ENCODE assay signal across 13 mouse cellular contexts in the genomic region with DNA sequence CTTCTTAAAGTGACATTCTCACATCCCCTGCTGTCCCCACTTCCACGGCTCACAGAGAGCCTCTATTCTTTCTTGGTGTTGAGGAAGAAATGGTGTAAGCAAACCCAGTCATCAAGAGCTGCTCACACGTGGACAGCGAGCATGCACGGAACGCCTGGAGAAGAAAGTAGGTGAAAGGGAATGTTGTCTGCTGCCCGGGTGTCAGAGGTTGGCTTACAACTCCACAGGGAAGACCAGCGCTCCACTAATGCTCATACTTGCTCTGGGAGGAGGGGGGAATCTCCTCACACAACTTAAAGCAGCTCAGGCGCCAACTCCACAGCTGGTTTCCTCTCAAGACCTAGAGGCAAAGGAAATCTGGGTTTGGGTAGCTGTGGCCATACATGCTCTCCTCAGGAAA.
DNase-seq lines count a peak whose midpoint lies in the region; ATAC-seq and TF ChIP-seq lines count a peak whose summit lies in the region.
"Had no signal": no experiment of that assay in that cellular context is flagged by ENCODE, and none has a peak within 500 bp of the region (broad histone marks: within the 10 kb centered on the region; RNA-seq: fewer than 3 reads in every experiment).

No protein-coding gene starts in this region.

- ATAC-seq in liver, embryonic 15.5 days (ENCODE audit: insufficient read depth): peak; percentile 49; the same call in 1 of the 2 replicates
- ATAC-seq in liver, embryonic 11.5 days (replicated peaks; ENCODE audit: low FRiP score): no peak
- peak; percentile 95 for ATAC-seq in liver, postnatal 0 days
- ATAC-seq: intestine, embryonic 16.5 days; Patski had no signal

- H3K9me3 ChIP-seq in liver, embryonic 15.5 days (replicated peaks): no peaks in the 10 kb centered on the region
- peaks cover 6% of the 10 kb centered on the region; the same call in 1 of the 2 replicates for H3K9me3 ChIP-seq in liver, embryonic 11.5 days (ENCODE audit: control insufficient read depth, low read length)
- H3K9me3 ChIP-seq in liver, postnatal 0 days (ENCODE audit: low read length): no peaks in the 10 kb centered on the region
- H3K9me3 ChIP-seq: embryonic facial prominence, embryonic 15.5 days; midbrain, embryonic 12.5 days had no signal

- H3K27me3 ChIP-seq in liver, embryonic 15.5 days: no peaks in the 10 kb centered on the region
- no peaks in the 10 kb centered on the region for H3K27me3 ChIP-seq in liver, embryonic 11.5 days (replicated peaks; ENCODE audit: control insufficient read depth, insufficient read depth, low read length)
- H3K27me3 ChIP-seq in liver, postnatal 0 days (ENCODE audit: insufficient read depth, low read length): no peaks in the 10 kb centered on the region
- H3K27me3 ChIP-seq: embryonic facial prominence, embryonic 15.5 days; midbrain, embryonic 12.5 days; Patski had no signal

- TF ChIP-seq CTCF in liver, postnatal 0 days (IDR thresholded peaks at IDR 0.05; ENCODE audit: low read depth): no peak

- no peaks in the 10 kb centered on the region for H3K4me1 ChIP-seq in liver, embryonic 15.5 days (replicated peaks)
- H3K4me1 ChIP-seq in liver, embryonic 11.5 days (replicated peaks; ENCODE audit: control insufficient read depth, insufficient read depth, low read length): no peaks in the 10 kb centered on the region
- H3K4me1 ChIP-seq in liver, postnatal 0 days (ENCODE audit: insufficient read depth): no peaks in the 10 kb centered on the region
- H3K4me1 ChIP-seq: midbrain, embryonic 12.5 days had no signal

- peak; percentile 66 for DNase-seq in adrenal gland, postnatal 10 days
- no peak for DNase-seq in adrenal gland, postnatal 4 days (ENCODE audit: low spot score in 2 of 2)
- DNase-seq in liver, embryonic 11.5 days (ENCODE audit: low spot score): no peak
- DNase-seq in embryo, embryonic 9.5 days (ENCODE audit: extremely low spot score): peak; percentile 20
- peak; percentile 56 for DNase-seq in liver, postnatal 0 days
- no peak for DNase-seq in B cell, adult 2 months
- DNase-seq in cerebellum, postnatal 36 days: no peak
- DNase-seq: gastrocnemius, adult 2 months had no signal

- no peak overlapping the region for H3K4me3 ChIP-seq in liver, embryonic 15.5 days (replicated peaks)
- no peak overlapping the region for H3K4me3 ChIP-seq in liver, embryonic 11.5 days (ENCODE audit: low read depth, low read length)
- H3K4me3 ChIP-seq in liver, postnatal 0 days (ENCODE audit: low read depth, low read length): no peak overlapping the region
- H3K4me3 ChIP-seq: embryonic facial prominence, embryonic 15.5 days; gastrocnemius, adult 2 months; midbrain, embryonic 12.5 days had no signal

- 52% methylated on average over 8 of the region's 8 CpGs for WGBS in liver, embryonic 15.5 days (ENCODE audit: insufficient replicate concordance)
- WGBS in liver, embryonic 11.5 days: 52% methylated on average over 8 of the region's 8 CpGs
- WGBS in liver, postnatal 0 days (ENCODE audit: insufficient replicate concordance): 47% methylated on average over 8 of the region's 8 CpGs

- no peak for TF ChIP-seq EP300 in liver, postnatal 0 days (IDR thresholded peaks at IDR 0.05; ENCODE audit: low read depth)

- no peak overlapping the region for H3K27ac ChIP-seq in liver, embryonic 15.5 days (replicated peaks)
- no peak overlapping the region for H3K27ac ChIP-seq in liver, embryonic 11.5 days (ENCODE audit: low read depth, low read length)
- no peak overlapping the region; the same call in 1 of the 2 replicates for H3K27ac ChIP-seq in liver, postnatal 0 days (ENCODE audit: low read depth)
- H3K27ac ChIP-seq: embryonic facial prominence, embryonic 15.5 days; gastrocnemius, adult 2 months; midbrain, embryonic 12.5 days had no signal

- no peak overlapping the region for H3K9ac ChIP-seq in liver, embryonic 15.5 days
- no peak overlapping the region for H3K9ac ChIP-seq in liver, embryonic 11.5 days (ENCODE audit: low read depth, low read length)
- H3K9ac ChIP-seq in liver, postnatal 0 days (replicated peaks): no peak overlapping the region
- H3K9ac ChIP-seq: embryonic facial prominence, embryonic 15.5 days; midbrain, embryonic 12.5 days had no signal

- no peak overlapping the region for H3K4me2 ChIP-seq in liver, embryonic 15.5 days
- no peak overlapping the region for H3K4me2 ChIP-seq in liver, embryonic 11.5 days
- no peak overlapping the region for H3K4me2 ChIP-seq in liver, postnatal 0 days (ENCODE audit: low read depth, low read length)
- H3K4me2 ChIP-seq: embryonic facial prominence, embryonic 15.5 days; midbrain, embryonic 12.5 days had no signal

- H3K36me3 ChIP-seq in liver, embryonic 15.5 days (replicated peaks): no peaks in the 10 kb centered on the region
- H3K36me3 ChIP-seq in liver, embryonic 11.5 days (ENCODE audit: control insufficient read depth, insufficient read depth, low read length): no peaks in the 10 kb centered on the region
- H3K36me3 ChIP-seq in liver, postnatal 0 days (replicated peaks; ENCODE audit: insufficient read depth, low read length): no peaks in the 10 kb centered on the region
- H3K36me3 ChIP-seq: embryonic facial prominence, embryonic 15.5 days; midbrain, embryonic 12.5 days had no signal

Comparison
In these comparisons a context has a peak if more than half of its experiments do, and no peak if none do; other contexts are left out.
1. DNase-seq: peak in adrenal gland, postnatal 10 days (single experiment), embryo, embryonic 9.5 days (single experiment) and liver, postnatal 0 days (single experiment); none in adrenal gland, postnatal 4 days (0 of 2), liver, embryonic 11.5 days (single experiment), B cell, adult 2 months (0 of 2) and cerebellum, postnatal 36 days (0 of 2).